Mouse (Mus musculus) kidney, postnatal 0 days (tissue): ENCODE measurements around the gene Hsd17b1. TPM values are rescaled to one million over a fixed set of nuclear protein-coding genes. Genes with fewer than 3 reads are reported as not detected.
A peak's percentile ranks its signal among the peaks of the same experiment; 100 is the strongest.

Experiments
- ATAC-seq: fragments of 200-750 bp; cut with Nextera tagmentation; replicated peaks from 2 replicates; pipeline ENCODE4 v1.8.0; 2017; ENCODE audit warnings: low read depth, moderate number of reproducible peaks, moderate TSS enrichment, moderate library complexity; ENCODE audit not compliant: low FRiP score
- DNase-seq: peaks from one replicate; pipeline ENCODE4 v3.0.0-alpha.2; 2016; ENCODE audit warnings: low spot score
- H3K27ac ChIP-seq: fragments of 300-500 bp; sonication (generic); 2 replicates; pipeline ENCODE4 v1.5.1; 2014; ENCODE audit warnings: mild to moderate bottlenecking
- H3K27me3 ChIP-seq: fragments of 300-500 bp; sonication (generic); 2 replicates; pipeline ENCODE4 v1.6.1; 2014; ENCODE audit warnings: low read length, mixed read lengths; ENCODE audit not compliant: insufficient read depth
- H3K36me3 ChIP-seq: fragments of 300-500 bp; sonication (generic); 2 replicates; pipeline ENCODE4 v1.6.1; 2014; ENCODE audit warnings: low read length, mixed read lengths; ENCODE audit not compliant: insufficient read depth
- H3K4me1 ChIP-seq: fragments of 300-500 bp; sonication (generic); replicated peaks from 2 replicates; pipeline ENCODE4 v1.6.1; 2014; ENCODE audit warnings: antibody characterized with exemption, low read length, mixed read lengths; ENCODE audit not compliant: insufficient read depth
- H3K4me2 ChIP-seq: fragments of 300-500 bp; sonication (generic); 2 replicates; pipeline ENCODE4 v1.6.1; 2014; ENCODE audit warnings: mild to moderate bottlenecking, low read length, moderate library complexity, mixed read lengths
- H3K4me3 ChIP-seq: fragments of 300-500 bp; sonication (generic); replicated peaks from 2 replicates; pipeline ENCODE4 v1.5.1; 2014; ENCODE audit warnings: low read depth, low read length
- H3K9ac ChIP-seq: fragments of 300-500 bp; sonication (generic); 2 replicates; pipeline ENCODE4 v1.6.1; 2014; ENCODE audit warnings: low read depth, low read length
- H3K9me3 ChIP-seq: fragments of 300-500 bp; sonication (generic); replicated peaks from 2 replicates; pipeline ENCODE4 v1.6.1; 2016; ENCODE audit warnings: low read length, inconsistent platforms, mixed read lengths
- CTCF ChIP-seq: IDR thresholded peaks from 2 replicates; pipeline ENCODE4 v1.5.1; 2016; ENCODE audit warnings: antibody characterized with exemption, low read depth, mild to moderate bottlenecking, moderate library complexity
- WGBS: fragments of 180-500 bp; shearing (Covaris S2); extraction: QIAGEN DNeasy Blood & Tissue Kit; methylation state at CpG from one replicate; pipeline ENCODE4 v1.1.7; 2014; 5-methylcytosine and 5-hydroxymethylcytosine counted together
- polyA plus RNA-seq: library from polyadenylated mRNA; unstranded; fragments of >200 nt; fragmentation: Nextera tagmentation; extraction: Ambion mirVana; gene quantifications from 2 replicates; pipeline ENCODE4 v1.2.1, GENCODE M21; 2015

Hsd17b1 gene
- polyA plus RNA-seq, 1 experiment from 2014 or later, result 0.42 TPM

- H3K4me2 ChIP-seq, result no peak overlapping the region
- no peak for TF ChIP-seq CTCF
- H3K9ac ChIP-seq, result no peak overlapping the region
- no peaks in the 10 kb centered on the region for H3K27me3 ChIP-seq
- no peak for ATAC-seq
- WGBS, result 74% methylated on average over 12 of the region's 12 CpGs
- H3K4me3 ChIP-seq, result no peak overlapping the region
- DNase-seq, result no peak
- peaks cover 4% of the 10 kb centered on the region; the same call in 1 of the 2 replicates for H3K36me3 ChIP-seq
- no peaks in the 10 kb centered on the region for H3K9me3 ChIP-seq
- peak overlapping the region; percentile 94; the same call in 1 of the 2 replicates for H3K27ac ChIP-seq
- H3K4me1 ChIP-seq, result peaks cover 23% of the 10 kb centered on the region
These were observed 15.9 kb upstream of the Hsd17b1 start for GRCm38 (mm10) chr11:101062165-101062884.

- H3K4me1 ChIP-seq, result peaks cover 23% of the 10 kb centered on the region
These were observed 15.1 kb upstream of the Hsd17b1 start for GRCm38 (mm10) chr11:101062971-101063675.

GRCm38 (mm10) chr11:101063676-101064327, 14.4 kb upstream of the Hsd17b1 start:
- H3K9me3 ChIP-seq, result no peaks in the 10 kb centered on the region
- H3K4me1 ChIP-seq, result peaks cover 19% of the 10 kb centered on the region
- H3K4me3 ChIP-seq, result no peak overlapping the region
- 17% methylated on average over 12 of the region's 12 CpGs for WGBS
- H3K36me3 ChIP-seq, result peaks cover 4% of the 10 kb centered on the region; the same call in 1 of the 2 replicates
- TF ChIP-seq CTCF, result no peak
- H3K4me2 ChIP-seq, result peak overlapping the region; percentile 1; the same call in 1 of the 2 replicates
- ATAC-seq (no peak; the same call in 1 of the 2 replicates), DNase-seq (peak; percentile 78)
- H3K9ac ChIP-seq, result 0 out of 2 replicates have a peak overlapping the region, but pooled peaks have one; percentile 31
- peak overlapping the region; percentile 94 for H3K27ac ChIP-seq
- H3K27me3 ChIP-seq, result no peaks in the 10 kb centered on the region

More at GRCm38 (mm10) chr11:101062971-101063675, 15.1 kb upstream of the Hsd17b1 start:
- 55% methylated on average over 14 of the region's 14 CpGs for WGBS
- TF ChIP-seq CTCF, result no peak
- no peaks in the 10 kb centered on the region for H3K9me3 ChIP-seq
- no peak for ATAC-seq
- peak overlapping the region; percentile 94 for H3K27ac ChIP-seq
- H3K27me3 ChIP-seq, result no peaks in the 10 kb centered on the region
- peaks cover 4% of the 10 kb centered on the region; the same call in 1 of the 2 replicates for H3K36me3 ChIP-seq
- 0 out of 2 replicates have a peak overlapping the region, but pooled peaks have one; percentile 31 for H3K9ac ChIP-seq
- H3K4me3 ChIP-seq, result no peak overlapping the region
- DNase-seq, result peak; percentile 32
- no peak overlapping the region; the same call in 1 of the 2 replicates for H3K4me2 ChIP-seq

- 71% methylated on average over 4 of the region's 4 CpGs for WGBS
- Histone ChIP-seq H3K27me3 (no peaks in the 10 kb centered on the region), H3K9ac (no peak overlapping the region), H3K4me1 (peaks cover 19% of the 10 kb centered on the region), H3K27ac (peak overlapping the region; percentile 94), H3K9me3 (no peaks in the 10 kb centered on the region), H3K36me3 (peaks cover 4% of the 10 kb centered on the region; the same call in 1 of the 2 replicates), H3K4me2 (no peak overlapping the region), H3K4me3 (no peak overlapping the region)
- TF ChIP-seq CTCF, result no peak
- ATAC-seq (no peak), DNase-seq (no peak)
These were observed 13.7 kb upstream of the Hsd17b1 start for GRCm38 (mm10) chr11:101064462-101064861.

- Histone ChIP-seq H3K4me2 (no peak overlapping the region), H3K27ac (no peak overlapping the region), H3K9me3 (no peaks in the 10 kb centered on the region), H3K4me1 (peaks cover 16% of the 10 kb centered on the region), H3K4me3 (no peak overlapping the region), H3K27me3 (no peaks in the 10 kb centered on the region), H3K36me3 (peaks cover 4% of the 10 kb centered on the region; the same call in 1 of the 2 replicates), H3K9ac (no peak overlapping the region)
- ATAC-seq, result no peak
- no peak for DNase-seq
- 94% methylated on average over 9 of the region's 9 CpGs for WGBS
- TF ChIP-seq CTCF, result no peak
These were observed 13.2 kb upstream of the Hsd17b1 start for GRCm38 (mm10) chr11:101065002-101065401.
